Mouse (Mus musculus) megakaryocyte, embryonic 14.5 days (primary cell): ENCODE measurements around the gene Zfp423.

Experiments used
- FLI1 ChIP-seq: IDR thresholded peaks from 2 replicates; pipeline ENCODE4 v1.6.1; 2012; ENCODE audit warnings: low read length, inconsistent platforms, mixed read lengths
- GATA1 ChIP-seq: IDR thresholded peaks from 3 replicates; pipeline ENCODE4 v1.6.1; 2012; ENCODE audit warnings: mixed read lengths, low read length, inconsistent platforms, borderline replicate concordance

GRCm38 (mm10) chr8:87851380-87851779, 108.0 kb downstream of the Zfp423 start:
- TF ChIP-seq GATA1 = no peak
- no peak for TF ChIP-seq FLI1
